Mouse (Mus musculus): ENCODE measurements around the gene Flii.

Gene Flii

GRCm38 (mm10) chr11:60715833-60716232, 11.2 kb downstream of the Flii start:
- DNase-seq (ENCODE audit: low spot score in 2 of 2) = no peak

- DNase-seq (ENCODE audit: low spot score in 2 of 2) = no peak
Measured at GRCm38 (mm10) chr11:60712639-60713255, 14.3 kb downstream of the Flii start.

- DNase-seq (ENCODE audit: low spot score in 2 of 2) = peak in 1 of 2 experiments; percentile 6
Measured at GRCm38 (mm10) chr11:60712040-60712439, 15.0 kb downstream of the Flii start.

- DNase-seq (ENCODE audit: low spot score in 2 of 2) = peak in 1 of 2 experiments; percentile 5
Measured at GRCm38 (mm10) chr11:60711218-60711617, 15.8 kb downstream of the Flii start.

- peak in 1 of 2 experiments; percentile 3 for DNase-seq (ENCODE audit: low spot score in 2 of 2)
Measured at GRCm38 (mm10) chr11:60709481-60710465, 17.3 kb downstream of the Flii start.

- DNase-seq (ENCODE audit: low spot score in 2 of 2) = no peak
Measured at GRCm38 (mm10) chr11:60708631-60709030, 18.4 kb downstream of the Flii start.

GRCm38 (mm10) chr11:60707672-60708071, 19.4 kb downstream of the Flii start:
- peak in 1 of 2 experiments; percentile 4 for DNase-seq (ENCODE audit: low spot score in 2 of 2)

- peak in 1 of 2 experiments; percentile 4 for DNase-seq (ENCODE audit: low spot score in 2 of 2)
Measured at GRCm38 (mm10) chr11:60706696-60707480, 20.2 kb downstream of the Flii start.

GRCm38 (mm10) chr11:60706076-60706475, 21.0 kb downstream of the Flii start:
- DNase-seq (ENCODE audit: low spot score in 2 of 2) = no peak

GRCm38 (mm10) chr11:60705255-60705654, 21.8 kb downstream of the Flii start:
- peak in 1 of 2 experiments; percentile 2 for DNase-seq (ENCODE audit: low spot score in 2 of 2)

GRCm38 (mm10) chr11:60704023-60704880, 22.8 kb downstream of the Flii start:
- DNase-seq (ENCODE audit: low spot score in 2 of 2) = peak in 1 of 2 experiments; percentile 7

- peak; percentile 50 to 51 for DNase-seq (ENCODE audit: low spot score in 2 of 2)
Measured at GRCm38 (mm10) chr11:60703131-60703530, 23.9 kb downstream of the Flii start.

- peak in 1 of 2 experiments; percentile 8 for DNase-seq (ENCODE audit: low spot score in 2 of 2)
Measured at GRCm38 (mm10) chr11:60701611-60702010, 25.5 kb downstream of the Flii start.

GRCm38 (mm10) chr11:60700320-60701185, 26.5 kb downstream of the Flii start:
- peak in 1 of 2 experiments; percentile 2 for DNase-seq (ENCODE audit: low spot score in 2 of 2)

GRCm38 (mm10) chr11:60699524-60700075, 27.5 kb downstream of the Flii start, which contains the start of gene Llgl1:
Gene Llgl1 (plus strand): TSS chr11:60699723.
- DNase-seq (ENCODE audit: low spot score in 2 of 2) = peak; percentile 65 to 72

GRCm38 (mm10) chr11:60698806-60699523, 28.1 kb downstream of the Flii start:
- peak in 1 of 2 experiments; percentile 31 for DNase-seq (ENCODE audit: low spot score in 2 of 2)

- DNase-seq (ENCODE audit: low spot score in 2 of 2) = no peak
Measured at GRCm38 (mm10) chr11:60697561-60697960, 29.5 kb downstream of the Flii start.

GRCm38 (mm10) chr11:60696165-60696564, 30.9 kb downstream of the Flii start:
- DNase-seq (ENCODE audit: low spot score in 2 of 2) = no peak

Data from frontal cortex, postnatal 14 days (tissue).